Mouse (Mus musculus) bone marrow macrophage, adult 2 months (primary cell): ENCODE data around the gene Cmtm2b. TPM values are rescaled to one million over a fixed set of nuclear protein-coding genes. Genes with fewer than 3 reads are reported as not detected.
"Not testable (repeated sequence)": the region's sequence is repeated elsewhere in the genome, so short reads cannot be mapped to it uniquely, and the experiment has no call there.

ENCODE experiments used
- H3K27ac ChIP-seq: 2 replicates; pipeline ENCODE4 v1.5.1; 2012; ENCODE audit warnings: low read depth, low read length; ENCODE audit not compliant: insufficient read depth
- H3K4me1 ChIP-seq: 2 replicates; pipeline ENCODE4 v1.6.1; 2012; ENCODE audit warnings: low read length; ENCODE audit not compliant: control insufficient read depth, insufficient read depth
- H3K4me3 ChIP-seq: 2 replicates; pipeline ENCODE4 v1.5.1; 2012; ENCODE audit warnings: mild to moderate bottlenecking, low read length, moderate library complexity; ENCODE audit not compliant: insufficient read depth
- CTCF ChIP-seq: IDR thresholded peaks from 2 replicates; pipeline ENCODE4 v1.5.1; 2012; ENCODE audit warnings: low read depth, mild to moderate bottlenecking, low read length, moderate library complexity
- POLR2A ChIP-seq: IDR thresholded peaks from 2 replicates; pipeline ENCODE4 v1.6.1; 2012; ENCODE audit warnings: mild to moderate bottlenecking, low read depth, low read length, borderline replicate concordance
- polyA plus RNA-seq: library from polyadenylated mRNA; stranded (reverse); fragments of >200 nt; gene quantifications from 2 replicates; pipeline ENCODE4 v1.2.4, GENCODE M21; 2012; ENCODE audit not compliant: missing spikeins, insufficient read depth, insufficient read length

Cmtm2b gene
- polyA plus RNA-seq, result not detected in 2 replicates

DNA sequence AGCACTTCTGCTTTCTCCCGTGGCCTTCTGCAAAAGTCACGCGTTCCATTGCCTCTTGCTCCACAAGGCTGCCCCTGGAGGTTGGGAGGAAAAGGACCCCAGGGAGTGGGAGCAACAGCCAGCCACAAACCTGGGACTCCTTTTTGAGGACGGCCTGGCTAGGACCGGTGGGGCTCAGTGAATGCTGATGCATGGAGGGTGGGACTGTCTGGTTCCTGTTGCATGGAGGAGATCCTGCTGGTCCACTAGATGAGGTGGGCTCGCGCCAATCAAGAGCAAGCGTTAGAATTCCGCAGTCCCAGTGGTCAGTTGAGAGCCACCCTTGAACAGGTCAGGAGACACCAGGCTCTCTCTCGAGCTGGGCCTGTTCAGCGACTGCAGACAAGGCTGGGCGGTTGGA is at the start of gene Cmtm2b:
TSS of gene Cmtm2b (plus strand) at position 301 of the 400 bp plus-strand sequence.
- H3K4me3 ChIP-seq, H3K4me1 ChIP-seq, H3K27ac ChIP-seq: not testable (repeated sequence)

GRCm38 (mm10) chr8:104293081-104293480 is 28.9 kb upstream of the Cmtm2b start, which contains the start of gene Cmtm2a:
Gene Cmtm2a, minus strand, starts transcription at chr8:104293181.
- not testable (repeated sequence) for H3K27ac ChIP-seq, H3K4me3 ChIP-seq, H3K4me1 ChIP-seq

- no peak for TF ChIP-seq POLR2A
- no peak for TF ChIP-seq CTCF
- Histone ChIP-seq H3K4me3 (no peak overlapping the region), H3K27ac (no peak overlapping the region), H3K4me1 (no peaks in the 10 kb centered on the region)
These were observed 27.6 kb upstream of the Cmtm2b start for GRCm38 (mm10) chr8:104294396-104294795.

- not testable (repeated sequence) for H3K27ac ChIP-seq, H3K4me3 ChIP-seq, H3K4me1 ChIP-seq
These were observed 20.5 kb upstream of the Cmtm2b start for GRCm38 (mm10) chr8:104301577-104301976.

DNA sequence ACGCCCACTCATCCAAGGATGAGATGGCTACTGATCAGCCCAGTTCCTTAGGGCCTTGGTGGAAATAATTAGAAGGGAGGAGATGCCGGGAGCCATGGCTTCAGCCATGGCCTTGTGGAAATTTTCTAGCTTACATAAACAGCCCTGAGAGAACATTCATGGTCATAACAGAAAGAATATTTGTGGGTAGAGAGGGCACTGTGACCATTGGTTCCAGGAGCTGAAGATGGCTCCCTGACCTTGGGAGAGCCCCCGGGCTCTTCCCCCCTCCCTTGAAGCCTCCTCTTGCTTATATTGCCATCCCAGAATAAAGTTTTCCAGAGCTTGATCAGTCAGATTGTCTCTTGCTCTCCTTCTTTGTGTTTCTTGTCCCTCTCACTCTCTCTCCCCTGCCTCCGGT is 19.5 kb upstream of the Cmtm2b start:
- H3K4me3 ChIP-seq, H3K27ac ChIP-seq, H3K4me1 ChIP-seq: not testable (repeated sequence)

DNA sequence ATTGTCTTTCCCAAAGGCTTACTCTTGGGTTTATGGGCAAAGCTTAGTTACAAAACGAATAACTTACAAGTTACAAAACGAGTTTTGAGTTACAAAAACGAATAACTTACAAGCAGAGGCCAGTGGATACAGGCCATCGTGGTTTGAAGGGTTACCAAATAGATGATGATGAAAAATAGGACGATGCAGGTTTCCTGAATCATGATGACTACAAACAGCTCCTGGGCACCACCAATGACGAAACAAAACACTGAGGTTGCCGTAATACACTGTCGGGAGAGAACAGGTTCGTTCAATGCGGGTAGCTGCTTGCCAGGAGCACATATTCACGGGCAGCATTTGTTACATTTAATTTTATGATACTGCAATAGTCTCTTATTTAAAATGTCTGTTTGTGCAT is 17.1 kb upstream of the Cmtm2b start:
- Histone ChIP-seq H3K4me1 (peaks cover 3% of the 10 kb centered on the region), H3K4me3 (no peak overlapping the region), H3K27ac (no peak overlapping the region)
- TF ChIP-seq CTCF, result no peak
- no peak for TF ChIP-seq POLR2A

GRCm38 (mm10) chr8:104308341-104308740 is 13.7 kb upstream of the Cmtm2b start:
- H3K4me3 ChIP-seq, H3K27ac ChIP-seq: not testable (repeated sequence)

DNA sequence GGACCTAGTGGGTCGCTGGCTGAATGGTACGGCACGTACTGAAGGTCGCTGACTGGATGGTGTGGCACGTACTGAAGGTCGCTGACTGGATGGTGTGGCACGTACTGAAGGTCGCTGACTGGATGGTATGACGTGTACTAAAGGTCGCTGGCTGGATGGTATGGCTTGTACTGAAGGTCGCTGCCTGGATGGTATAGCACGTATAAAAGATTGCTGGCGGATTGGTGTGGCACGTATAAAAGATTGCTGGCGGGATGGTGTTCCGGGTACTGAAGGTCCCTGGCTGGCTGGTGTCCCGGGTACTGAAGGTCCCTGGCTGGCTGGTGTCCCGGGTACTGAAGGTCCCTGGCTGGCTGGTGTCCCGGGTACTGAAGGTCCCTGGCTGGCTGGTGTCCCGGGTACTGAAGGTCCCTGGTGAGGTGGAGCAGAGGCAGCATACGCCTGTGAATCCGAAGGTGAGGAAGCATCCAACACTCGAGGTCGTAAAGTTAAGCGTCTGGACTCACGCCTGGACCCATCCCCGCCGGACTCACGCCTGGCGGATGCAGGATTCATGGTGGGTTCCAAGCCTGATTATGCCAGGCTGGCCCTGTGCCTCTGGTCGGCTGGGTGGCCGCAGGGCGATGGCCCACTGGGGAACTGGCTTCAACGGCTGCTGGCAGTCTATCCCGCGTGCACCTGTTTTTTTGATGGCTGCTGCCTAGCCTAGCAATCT is 12.4 kb upstream of the Cmtm2b start, which contains the start of the genes Gm45711 and Cmtm1:
TSS of gene Gm45711 (minus strand) at position 641 of the 715 bp plus-strand sequence.
TSS of gene Cmtm1 (minus strand) at position 705 of the 715 bp plus-strand sequence.
- H3K4me3 ChIP-seq, H3K4me1 ChIP-seq, H3K27ac ChIP-seq: not testable (repeated sequence)

More at GRCm38 (mm10) chr8:104308341-104308740, 13.7 kb upstream of the Cmtm2b start:
- H3K4me1 ChIP-seq, result not testable (repeated sequence)

GRCm38 (mm10) chr8:104312023-104312422 is 10.0 kb upstream of the Cmtm2b start:
- H3K27ac ChIP-seq, H3K4me1 ChIP-seq, H3K4me3 ChIP-seq: not testable (repeated sequence)

GRCm38 (mm10) chr8:104313311-104313710 is 8.7 kb upstream of the Cmtm2b start:
- Histone ChIP-seq H3K4me3 (no peak overlapping the region), H3K4me1 (peaks cover 2% of the 10 kb centered on the region), H3K27ac (no peak overlapping the region)
- TF ChIP-seq CTCF (no peak), POLR2A (no peak)

DNA sequence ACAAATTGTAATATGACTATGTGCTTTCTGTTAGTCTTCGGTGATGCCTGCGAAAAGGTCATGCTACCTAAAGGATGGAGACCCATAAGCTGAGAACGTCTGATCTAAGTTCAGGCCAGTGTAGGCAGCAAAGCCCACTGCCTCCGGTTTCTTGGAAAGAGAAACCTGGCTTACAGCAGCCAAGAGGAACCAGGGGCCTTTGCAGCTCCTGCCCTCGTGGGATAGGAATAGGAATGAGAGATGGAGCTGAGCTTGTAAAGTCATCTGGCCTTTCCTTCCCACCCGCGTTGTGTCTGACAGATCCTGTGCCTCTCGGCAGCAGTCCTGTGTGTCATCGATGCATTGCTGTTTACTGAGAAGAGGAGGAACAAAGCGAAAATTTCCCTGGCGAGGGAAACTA is 763 bp upstream of the Cmtm2b start, which contains the start of gene Gm11020:
TSS of gene Gm11020 (plus strand) at position 301 of the 400 bp plus-strand sequence.
- not testable (repeated sequence) for H3K4me1 ChIP-seq, H3K27ac ChIP-seq, H3K4me3 ChIP-seq
